Mouse (Mus musculus): ENCODE results near the gene Ppfibp1. TPM values are rescaled to one million over a fixed set of nuclear protein-coding genes. Genes with fewer than 3 reads are reported as not detected.

Ppfibp1 gene
- total and polyA plus RNA-seq, 2 experiments: 6.9 to 20.8 TPM

- DNase-seq (ENCODE audit: extremely low read depth, low read depth, low spot score): no peak
- 90% methylated on average over 2 of the region's 2 CpGs for WGBS
- Histone ChIP-seq H3K4me1 (ENCODE audit: control insufficient read depth, insufficient read depth, low read length) (no peaks in the 10 kb centered on the region), H3K36me3 (ENCODE audit: control insufficient read depth, insufficient read depth, low read length) (peaks cover 27% of the 10 kb centered on the region), H3K9ac (ENCODE audit: low read depth, low read length) (no peak overlapping the region), H3K4me3 (ENCODE audit: insufficient read depth, low read depth, low read length) (no peak overlapping the region), H3K27ac (replicated peaks; ENCODE audit: insufficient read depth, low read depth, low read length) (no peak overlapping the region), H3K27me3 (ENCODE audit: control insufficient read depth, insufficient read depth, low read length) (no peaks in the 10 kb centered on the region), H3K79me2 (ENCODE audit: control insufficient read depth, insufficient read depth, low read length) (no peaks in the 10 kb centered on the region)
- no peak for TF ChIP-seq CTCF (IDR thresholded peaks at IDR 0.05; ENCODE audit: low read depth, low read length)
- TF ChIP-seq POLR2A (IDR thresholded peaks at IDR 0.05; ENCODE audit: extremely low read depth, insufficient read depth, low read length): no peak
Observed at GRCm38 (mm10) chr6:146999755-147000154, 111.5 kb downstream of the Ppfibp1 start.

GRCm38 (mm10) chr6:147008148-147008547 lies 119.9 kb downstream of the Ppfibp1 start:
- no peaks in the 10 kb centered on the region for H3K27me3 ChIP-seq (ENCODE audit: control insufficient read depth, insufficient read depth, low read length)
- H3K36me3 ChIP-seq (ENCODE audit: control insufficient read depth, insufficient read depth, low read length): peaks cover 37% of the 10 kb centered on the region
- H3K79me2 ChIP-seq (ENCODE audit: control insufficient read depth, insufficient read depth, low read length): no peaks in the 10 kb centered on the region
- H3K4me1 ChIP-seq (ENCODE audit: control insufficient read depth, insufficient read depth, low read length): no peaks in the 10 kb centered on the region
- no peak overlapping the region for H3K4me3 ChIP-seq (ENCODE audit: insufficient read depth, low read depth, low read length)
- no peak overlapping the region for H3K27ac ChIP-seq (replicated peaks; ENCODE audit: insufficient read depth, low read depth, low read length)
- WGBS: 79% methylated on average over 3 of the region's 3 CpGs
- peak; percentile 59 for TF ChIP-seq CTCF (IDR thresholded peaks at IDR 0.05; ENCODE audit: low read depth, low read length)
- TF ChIP-seq POLR2A (IDR thresholded peaks at IDR 0.05; ENCODE audit: extremely low read depth, insufficient read depth, low read length): no peak
- no peak for DNase-seq (ENCODE audit: extremely low read depth, low read depth, low spot score)
- H3K9ac ChIP-seq (ENCODE audit: low read depth, low read length): no peak overlapping the region

- Histone ChIP-seq H3K27me3 (ENCODE audit: control insufficient read depth, insufficient read depth, low read length) (no peaks in the 10 kb centered on the region), H3K27ac (replicated peaks; ENCODE audit: insufficient read depth, low read depth, low read length) (no peak overlapping the region), H3K4me3 (ENCODE audit: insufficient read depth, low read depth, low read length) (no peak overlapping the region), H3K9ac (ENCODE audit: low read depth, low read length) (no peak overlapping the region), H3K36me3 (ENCODE audit: control insufficient read depth, insufficient read depth, low read length) (peaks cover 51% of the 10 kb centered on the region), H3K4me1 (ENCODE audit: control insufficient read depth, insufficient read depth, low read length) (no peaks in the 10 kb centered on the region), H3K79me2 (ENCODE audit: control insufficient read depth, insufficient read depth, low read length) (no peaks in the 10 kb centered on the region)
- no peak for TF ChIP-seq POLR2A (IDR thresholded peaks at IDR 0.05; ENCODE audit: extremely low read depth, insufficient read depth, low read length)
- no peak for TF ChIP-seq CTCF (IDR thresholded peaks at IDR 0.05; ENCODE audit: low read depth, low read length)
- no peak for DNase-seq (ENCODE audit: extremely low read depth, low read depth, low spot score)
- 94% methylated on average over 6 of the region's 6 CpGs for WGBS
Observed at GRCm38 (mm10) chr6:147010358-147010757, 122.1 kb downstream of the Ppfibp1 start.

GRCm38 (mm10) chr6:147010811-147011520 lies 122.7 kb downstream of the Ppfibp1 start:
- no peaks in the 10 kb centered on the region for H3K4me1 ChIP-seq (ENCODE audit: control insufficient read depth, insufficient read depth, low read length)
- no peaks in the 10 kb centered on the region for H3K79me2 ChIP-seq (ENCODE audit: control insufficient read depth, insufficient read depth, low read length)
- H3K4me3 ChIP-seq (ENCODE audit: insufficient read depth, low read depth, low read length): no peak overlapping the region
- no peaks in the 10 kb centered on the region for H3K27me3 ChIP-seq (ENCODE audit: control insufficient read depth, insufficient read depth, low read length)
- no peak overlapping the region for H3K27ac ChIP-seq (replicated peaks; ENCODE audit: insufficient read depth, low read depth, low read length)
- 87% methylated on average over 15 of the region's 15 CpGs for WGBS
- TF ChIP-seq POLR2A (IDR thresholded peaks at IDR 0.05; ENCODE audit: extremely low read depth, insufficient read depth, low read length) (no peak), CTCF (IDR thresholded peaks at IDR 0.05; ENCODE audit: low read depth, low read length) (no peak)
- peaks cover 54% of the 10 kb centered on the region for H3K36me3 ChIP-seq (ENCODE audit: control insufficient read depth, insufficient read depth, low read length)
- peak; percentile 10 for DNase-seq (ENCODE audit: extremely low read depth, low read depth, low spot score)
- H3K9ac ChIP-seq (ENCODE audit: low read depth, low read length): no peak overlapping the region

GRCm38 (mm10) chr6:147011555-147011954 lies 123.3 kb downstream of the Ppfibp1 start:
- H3K27ac ChIP-seq (replicated peaks; ENCODE audit: insufficient read depth, low read depth, low read length): no peak overlapping the region
- no peak overlapping the region for H3K9ac ChIP-seq (ENCODE audit: low read depth, low read length)
- no peak for DNase-seq (ENCODE audit: extremely low read depth, low read depth, low spot score)
- H3K36me3 ChIP-seq (ENCODE audit: control insufficient read depth, insufficient read depth, low read length): peaks cover 56% of the 10 kb centered on the region
- WGBS: 76% methylated on average over 6 of the region's 6 CpGs
- no peaks in the 10 kb centered on the region for H3K4me1 ChIP-seq (ENCODE audit: control insufficient read depth, insufficient read depth, low read length)
- no peaks in the 10 kb centered on the region for H3K27me3 ChIP-seq (ENCODE audit: control insufficient read depth, insufficient read depth, low read length)
- H3K4me3 ChIP-seq (ENCODE audit: insufficient read depth, low read depth, low read length): no peak overlapping the region
- no peaks in the 10 kb centered on the region for H3K79me2 ChIP-seq (ENCODE audit: control insufficient read depth, insufficient read depth, low read length)
- no peak for TF ChIP-seq CTCF (IDR thresholded peaks at IDR 0.05; ENCODE audit: low read depth, low read length)
- TF ChIP-seq POLR2A (IDR thresholded peaks at IDR 0.05; ENCODE audit: extremely low read depth, insufficient read depth, low read length): no peak

GRCm38 (mm10) chr6:147011977-147012376 lies 123.7 kb downstream of the Ppfibp1 start:
- peaks cover 53% of the 10 kb centered on the region for H3K36me3 ChIP-seq (ENCODE audit: control insufficient read depth, insufficient read depth, low read length)
- TF ChIP-seq CTCF (IDR thresholded peaks at IDR 0.05; ENCODE audit: low read depth, low read length) (no peak), POLR2A (IDR thresholded peaks at IDR 0.05; ENCODE audit: extremely low read depth, insufficient read depth, low read length) (no peak)

More at GRCm38 (mm10) chr6:147011977-147012376, 123.7 kb downstream of the Ppfibp1 start:
- WGBS: 94% methylated on average over 6 of the region's 6 CpGs
- no peaks in the 10 kb centered on the region for H3K27me3 ChIP-seq (ENCODE audit: control insufficient read depth, insufficient read depth, low read length)
- H3K4me3 ChIP-seq (ENCODE audit: insufficient read depth, low read depth, low read length): no peak overlapping the region
- no peaks in the 10 kb centered on the region for H3K4me1 ChIP-seq (ENCODE audit: control insufficient read depth, insufficient read depth, low read length)
- H3K79me2 ChIP-seq (ENCODE audit: control insufficient read depth, insufficient read depth, low read length): no peaks in the 10 kb centered on the region
- H3K9ac ChIP-seq (ENCODE audit: low read depth, low read length): no peak overlapping the region
- no peak for DNase-seq (ENCODE audit: extremely low read depth, low read depth, low spot score)
- no peak overlapping the region for H3K27ac ChIP-seq (replicated peaks; ENCODE audit: insufficient read depth, low read depth, low read length)
